Mouse (Mus musculus) left cerebral cortex, postnatal 36 days (tissue): ENCODE measurements at regions not wholly inside any gene's neighbourhood (a gene's known extent, or its start where the extent isn't known, plus 50 kb on each side); places are given as distances from the start of the nearest gene placed in this dataset.
A peak's percentile ranks its signal among the peaks of the same experiment; 100 is the strongest.

Experiments
- DNase-seq, 2 experiments: peaks; one replicate each; pipeline ENCODE4 v3.0.0; 2021 to 2022; ENCODE audit warnings: low spot score in 2 of 2, mixed read lengths in 1 of 2
- intact Hi-C: fragments of 180-260 bp; cut with DNase I; formaldehyde crosslinking; loops from one replicate; pipeline ENCODE4 v1.15.1; 2025

DNA sequence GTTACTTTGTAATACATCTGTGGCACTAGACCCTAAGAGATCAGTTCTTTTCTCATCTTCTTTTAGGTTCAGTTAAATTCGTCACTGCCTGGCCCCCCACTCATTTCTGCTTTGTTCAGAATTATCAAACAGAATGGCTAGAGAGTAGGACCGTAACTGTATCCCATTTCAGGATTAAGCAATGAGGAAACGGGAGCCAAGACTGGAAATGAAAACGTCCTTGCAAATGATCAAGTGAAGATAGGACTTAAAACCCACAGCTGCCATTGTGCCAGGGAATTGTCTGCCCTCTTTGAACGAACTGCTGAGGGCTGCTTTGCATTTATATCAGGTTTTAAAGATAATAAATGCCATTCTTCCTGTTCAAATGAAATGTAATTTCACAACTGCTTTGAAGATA, 133.7 kb upstream of the Peli2 start:
- intact Hi-C loops: no loop called here
- DNase-seq: no peak

DNA sequence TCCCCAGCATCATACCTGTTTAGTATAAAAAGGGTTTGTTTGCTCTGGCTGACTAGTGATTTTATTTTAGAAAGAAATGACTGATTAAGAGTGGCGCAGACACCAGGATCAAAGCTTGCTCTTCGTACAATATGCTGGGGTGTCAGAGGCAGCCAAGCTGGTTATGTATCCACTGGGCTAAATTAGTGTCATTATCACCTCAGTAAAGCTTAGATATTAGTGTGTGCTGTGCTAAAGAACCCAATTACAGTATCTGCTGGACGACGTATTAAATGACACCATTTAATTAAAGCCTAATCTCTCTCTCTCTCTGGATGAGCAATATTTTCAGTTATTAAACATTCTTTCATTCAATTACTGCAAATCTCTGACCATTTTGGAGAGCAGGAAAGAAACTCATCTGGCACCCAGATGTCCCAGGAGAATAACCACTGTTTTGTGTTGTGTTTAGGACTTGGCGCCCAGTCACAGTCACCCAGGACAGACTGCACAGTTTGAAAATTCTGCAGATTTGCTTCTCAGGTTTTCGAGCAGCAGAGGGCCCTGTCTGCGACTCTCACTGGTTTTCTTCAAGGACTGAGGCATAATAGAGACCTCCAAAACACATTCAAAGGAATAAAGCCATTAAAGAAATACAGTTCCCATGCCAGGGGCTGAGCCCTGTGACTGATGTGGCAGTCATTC, 133.1 kb upstream of the Peli2 start:
- no peak for DNase-seq
- intact Hi-C loops: no loop called here

DNA sequence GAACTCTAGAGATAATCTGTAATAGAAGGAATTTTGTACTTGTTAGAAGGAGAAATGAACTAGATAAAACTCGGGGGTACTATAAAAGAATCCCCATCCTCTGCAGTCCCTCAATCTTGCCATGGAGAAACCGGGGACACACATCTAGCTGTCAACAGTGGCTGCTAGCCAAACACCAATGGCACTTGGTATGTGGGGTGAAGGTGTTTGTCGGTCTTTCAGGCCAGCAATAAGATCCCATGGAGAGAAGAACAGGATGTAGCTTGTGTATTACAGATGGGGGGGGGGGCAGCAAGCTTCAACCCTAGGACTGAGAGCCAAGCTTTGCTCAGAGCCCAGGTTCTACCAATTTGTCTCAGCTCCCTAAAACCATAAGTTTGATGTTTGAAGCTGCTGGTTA, 132.5 kb upstream of the Peli2 start:
- intact Hi-C loops: no loop called here
- DNase-seq: no peak

DNA sequence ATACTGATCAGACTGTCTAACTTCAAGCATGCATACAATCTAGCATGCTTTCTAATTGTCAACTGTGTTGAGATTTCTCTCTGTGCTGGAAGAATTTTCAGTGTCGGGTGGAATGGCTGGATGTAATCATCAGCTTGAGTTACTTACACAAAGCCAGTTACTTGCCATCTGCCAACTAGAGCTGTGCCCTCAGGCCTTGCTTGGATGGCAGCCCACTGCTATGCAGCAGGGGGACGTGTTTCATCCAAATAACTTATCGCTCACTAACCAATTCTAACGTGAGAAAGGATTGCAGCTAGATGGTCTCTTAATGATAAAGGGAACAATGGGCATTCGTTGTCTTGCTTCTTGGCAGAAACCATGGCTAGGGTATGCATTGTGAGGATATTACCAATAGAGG, 131.3 kb upstream of the Peli2 start:
- intact Hi-C loops: no loop called here

DNA sequence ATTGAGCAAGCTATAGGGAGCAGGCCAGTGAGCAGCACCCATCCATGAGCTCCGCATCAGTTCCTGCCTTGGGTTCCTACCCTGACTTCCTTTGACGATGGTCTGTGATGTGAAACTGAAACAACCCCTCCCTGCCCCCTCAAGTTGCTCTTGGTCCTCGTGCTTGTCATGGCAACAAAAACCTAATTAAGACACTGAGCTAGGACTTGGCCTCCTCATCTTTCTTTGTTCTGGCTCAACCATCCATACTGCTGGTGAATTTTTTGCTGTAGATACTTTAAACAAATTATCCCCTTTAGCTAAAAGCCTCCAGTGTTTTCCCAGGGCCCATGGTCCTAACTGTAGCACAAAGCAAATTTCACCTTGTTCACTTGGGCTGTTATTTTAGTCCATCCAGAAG, 129.9 kb upstream of the Peli2 start:
- intact Hi-C loops: no loop called here

More for the DNA sequence above, 131.3 kb upstream of the Peli2 start:
- DNase-seq: no peak

DNA sequence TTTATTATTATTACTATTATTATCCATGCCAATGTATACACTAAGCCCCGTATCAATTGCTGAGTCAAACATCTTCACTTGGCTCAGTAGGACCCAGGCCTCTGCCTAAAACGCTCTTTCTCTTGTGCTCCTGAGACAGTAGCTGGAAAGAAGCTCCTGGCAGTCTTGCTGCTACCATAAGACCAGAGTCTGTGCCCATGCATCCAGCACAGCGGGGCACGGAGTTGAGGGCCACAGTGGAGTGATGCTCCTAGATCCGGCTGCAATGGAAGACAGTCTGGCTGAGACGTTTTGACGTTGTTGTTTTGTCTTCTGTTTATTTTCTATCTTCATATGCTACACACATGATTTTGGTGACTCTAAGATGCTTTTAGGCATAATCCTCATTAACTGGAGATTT, 129.1 kb upstream of the Peli2 start:
- no peak for DNase-seq
- intact Hi-C loops: no loop called here

More for the DNA sequence above, 129.9 kb upstream of the Peli2 start:
- DNase-seq: no peak

DNA sequence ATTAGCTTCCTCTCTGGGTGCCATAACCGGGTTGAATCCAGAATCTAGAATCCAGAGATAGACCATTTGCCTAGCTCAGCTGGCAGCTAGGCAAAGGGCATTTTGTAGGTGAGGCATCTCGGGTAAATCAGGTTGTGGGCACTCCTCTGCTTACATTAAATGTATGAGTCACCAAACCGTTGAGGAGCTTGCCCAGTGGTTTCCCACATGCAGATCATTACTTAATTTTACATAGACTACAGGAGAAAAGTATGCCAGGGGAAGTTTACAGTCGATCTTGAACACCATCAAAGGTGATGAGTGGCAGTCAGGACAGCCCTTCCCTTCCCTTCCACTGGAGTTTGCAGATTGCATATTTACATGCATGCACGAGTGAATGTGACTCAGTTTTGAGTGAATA, 128.5 kb upstream of the Peli2 start:
- DNase-seq: no peak

DNA sequence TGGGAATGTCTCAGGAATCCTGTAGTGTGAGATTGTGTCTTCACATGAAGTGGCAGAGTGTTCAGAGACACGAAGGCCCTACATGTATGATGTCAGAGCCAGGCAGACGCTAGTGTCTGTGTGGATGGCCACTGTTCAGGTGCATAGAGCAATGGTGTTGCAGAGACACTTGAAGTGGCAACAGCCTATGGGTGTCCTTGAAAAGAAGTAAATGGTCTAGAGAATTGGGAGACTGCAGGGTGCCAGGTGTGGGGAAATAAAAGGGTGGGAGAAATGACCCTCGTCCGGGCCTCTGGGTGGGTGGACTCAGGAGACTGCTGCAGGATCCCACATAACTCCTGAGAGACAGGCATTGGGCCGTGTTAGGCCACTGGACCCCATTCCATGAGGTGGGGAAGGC, 127.8 kb upstream of the Peli2 start:
- DNase-seq: no peak
- intact Hi-C loops: no loop called here

More for the DNA sequence above, 128.5 kb upstream of the Peli2 start:
- intact Hi-C loops: no loop called here

DNA sequence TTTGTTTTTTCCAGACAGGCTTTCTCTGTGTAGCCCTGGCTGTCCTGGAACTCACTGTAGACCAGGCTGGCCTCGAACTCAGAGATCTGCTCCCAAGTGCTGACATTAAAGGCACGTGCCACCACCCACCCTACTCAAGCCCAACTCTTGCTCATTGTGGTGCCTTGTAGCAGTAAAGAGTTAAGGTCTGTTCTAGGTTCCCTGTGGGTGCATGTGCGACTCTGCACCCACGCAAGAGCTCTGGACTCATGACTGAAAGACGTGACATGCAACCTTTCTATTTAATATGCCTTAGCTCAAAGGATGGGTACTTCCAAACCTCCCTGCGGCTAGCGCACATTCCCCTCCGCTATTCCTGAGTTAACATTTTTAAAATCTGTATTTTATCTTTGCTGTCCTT, 121.7 kb upstream of the Peli2 start:
- intact Hi-C loops: no loop called here

DNA sequence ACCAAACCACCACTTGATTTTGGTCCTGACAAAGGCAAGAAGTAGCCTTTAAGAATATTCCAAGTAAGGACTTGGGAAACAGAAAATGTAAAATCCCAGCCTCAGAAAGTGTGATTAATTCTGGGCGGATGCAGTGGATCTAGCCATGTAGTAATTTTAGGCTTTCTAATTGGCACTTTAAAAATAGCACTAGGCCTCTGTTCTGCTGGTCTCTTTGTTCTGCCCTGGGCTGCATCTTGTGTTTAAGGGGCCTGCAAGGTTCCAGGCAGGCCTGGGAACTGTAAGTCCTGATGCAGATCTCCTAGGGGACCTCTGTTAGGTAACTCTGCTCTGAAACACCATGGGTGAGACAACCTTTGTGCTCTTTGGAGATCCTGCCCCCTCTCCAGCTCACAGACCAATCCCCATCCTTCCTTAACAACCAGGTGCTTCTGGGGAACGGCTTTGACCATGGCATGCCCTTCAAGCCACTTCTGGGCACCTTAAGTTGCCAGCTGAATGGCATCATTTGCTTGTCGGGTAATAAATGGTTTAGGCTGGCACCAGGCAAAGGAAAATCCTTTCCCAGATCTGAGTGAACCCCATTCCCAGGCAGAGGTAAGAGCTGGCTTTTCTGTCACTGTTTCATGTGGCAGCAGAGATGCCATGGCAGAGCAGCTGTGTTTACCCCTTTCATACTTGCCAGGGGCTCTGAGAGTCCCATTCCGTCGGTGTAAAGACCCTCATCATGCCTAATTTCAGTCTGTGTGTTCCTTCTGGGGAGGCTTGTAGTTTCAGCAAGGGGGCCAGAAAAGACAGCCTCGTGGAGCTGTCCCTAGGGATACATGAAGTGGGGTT, 115.3 kb upstream of the Peli2 start:
- DNase-seq: peak in 1 of 2 experiments; percentile 7
- intact Hi-C loops: no loop called here

More for the DNA sequence above, 121.7 kb upstream of the Peli2 start:
- no peak for DNase-seq

DNA sequence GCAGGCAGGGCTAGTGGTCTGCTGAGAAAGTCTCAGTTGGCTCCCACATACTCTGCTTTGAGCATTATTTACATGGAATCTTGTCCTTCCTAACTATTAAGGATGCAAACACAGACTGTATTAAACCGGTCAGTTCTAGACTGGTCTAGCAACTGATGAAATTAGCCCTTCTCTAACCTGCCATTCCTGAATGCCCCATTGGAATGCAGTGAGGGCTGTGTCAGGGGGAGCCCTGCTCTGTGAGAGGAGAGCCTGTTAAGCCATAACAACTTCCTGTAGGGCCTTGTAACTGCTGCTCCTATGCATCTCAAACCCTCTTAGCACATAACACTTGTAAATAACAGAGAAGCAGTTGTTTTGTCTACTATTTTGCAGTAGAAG, 114.7 kb upstream of the Peli2 start:
- intact Hi-C loops: no loop called here

DNA sequence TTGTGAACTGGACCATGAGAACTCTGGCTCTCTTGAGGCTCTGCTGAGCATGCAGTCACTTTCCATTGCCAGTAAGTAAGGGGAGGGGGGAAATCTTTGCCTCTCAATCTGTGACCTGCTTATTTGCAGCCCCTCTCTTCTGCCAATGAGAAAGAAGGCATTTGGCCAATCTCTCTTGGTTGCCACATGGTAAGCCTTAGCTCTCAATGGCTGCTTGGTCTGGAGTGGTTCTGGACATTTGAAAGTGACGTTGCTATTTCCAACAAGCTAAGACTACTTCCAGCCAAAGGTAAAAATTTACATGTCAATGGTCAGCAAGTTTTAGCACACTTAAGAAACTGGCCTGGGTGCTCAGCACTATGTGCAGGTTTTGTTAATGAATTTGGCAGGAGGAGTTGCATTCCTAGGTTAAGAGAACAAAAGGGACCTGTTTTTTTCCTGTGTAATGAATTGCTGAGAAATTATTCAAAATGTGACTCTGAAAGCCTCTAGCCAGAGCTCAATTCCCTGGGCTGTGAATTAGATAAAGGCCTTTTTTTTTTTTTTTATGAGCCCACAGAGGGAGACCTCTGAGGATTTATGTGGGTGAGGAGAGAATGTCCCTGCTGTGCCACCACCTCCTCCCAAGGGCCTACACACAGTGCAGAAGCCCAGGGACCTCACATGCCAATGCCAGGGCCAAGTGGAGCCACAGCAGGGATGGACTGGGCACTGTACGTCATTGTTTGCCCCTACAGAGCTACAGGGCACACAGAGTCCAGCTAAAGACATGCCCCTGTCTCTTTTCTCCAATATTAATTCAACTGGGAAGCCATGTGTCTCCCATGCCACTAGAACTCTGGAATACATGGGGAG, 108.0 kb upstream of the Peli2 start:
- no peak for DNase-seq
- intact Hi-C loops: no loop called here

More for the DNA sequence above, 114.7 kb upstream of the Peli2 start:
- no peak for DNase-seq

DNA sequence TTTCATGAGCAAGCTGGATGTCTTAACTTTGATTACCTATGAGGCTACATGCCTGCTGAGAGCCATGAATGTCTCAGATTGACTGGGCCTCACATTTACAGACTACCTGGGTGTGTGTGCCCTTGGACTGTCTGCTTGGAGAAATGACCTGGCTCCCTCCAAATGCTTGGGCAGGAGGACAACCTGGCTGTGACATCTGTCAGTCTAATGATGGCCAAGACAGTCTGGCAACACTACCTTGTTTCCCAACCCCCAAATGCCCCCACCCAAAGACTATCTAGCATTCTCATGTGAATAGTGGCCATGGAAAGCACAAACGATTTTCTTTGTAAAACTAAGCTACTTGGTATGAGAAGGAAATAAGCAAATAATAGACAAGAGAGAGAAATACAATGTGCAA, 107.2 kb upstream of the Peli2 start:
- no peak for DNase-seq
- intact Hi-C loops: no loop called here

DNA sequence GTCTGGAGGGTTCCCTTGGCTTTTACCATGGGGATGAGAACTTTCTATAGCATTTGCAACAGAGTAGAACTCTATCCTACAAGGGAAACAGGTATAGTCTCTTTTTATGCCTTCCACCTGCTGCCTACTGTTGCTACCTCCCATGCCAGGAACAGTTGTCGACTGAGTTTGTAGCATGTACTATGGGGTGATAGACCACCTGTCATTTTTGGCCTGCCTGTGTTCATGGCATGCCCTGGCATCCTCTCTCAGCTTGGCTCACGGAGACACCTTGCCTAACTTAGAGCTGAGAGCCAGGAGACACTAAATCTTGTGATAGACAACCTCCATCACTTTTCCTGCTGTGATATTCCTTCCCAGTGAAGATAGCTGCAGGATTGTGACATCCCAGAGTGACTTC, 105.8 kb upstream of the Peli2 start:
- intact Hi-C loops: no loop called here
- no peak for DNase-seq

DNA sequence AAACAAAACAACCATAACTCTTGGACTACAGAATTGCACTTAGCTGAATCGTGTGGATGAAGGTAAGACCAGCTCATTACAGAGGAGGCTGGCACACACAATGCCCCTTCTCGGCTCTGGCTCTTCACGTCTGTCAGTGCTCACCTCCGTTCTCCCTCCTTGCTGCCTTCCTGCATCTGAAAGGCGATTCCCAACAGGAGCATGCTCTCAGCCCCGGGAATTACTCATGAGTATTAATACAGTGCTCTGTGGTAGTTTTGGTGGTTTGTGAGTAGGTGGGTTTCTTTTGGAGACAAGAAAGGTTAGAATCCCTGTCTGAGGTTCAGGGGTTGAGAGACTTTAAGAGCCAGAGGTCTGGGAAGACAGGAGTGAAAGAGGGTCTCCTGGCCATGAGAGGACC, 102.7 kb upstream of the Peli2 start:
- no peak for DNase-seq
- intact Hi-C loops: no loop called here

DNA sequence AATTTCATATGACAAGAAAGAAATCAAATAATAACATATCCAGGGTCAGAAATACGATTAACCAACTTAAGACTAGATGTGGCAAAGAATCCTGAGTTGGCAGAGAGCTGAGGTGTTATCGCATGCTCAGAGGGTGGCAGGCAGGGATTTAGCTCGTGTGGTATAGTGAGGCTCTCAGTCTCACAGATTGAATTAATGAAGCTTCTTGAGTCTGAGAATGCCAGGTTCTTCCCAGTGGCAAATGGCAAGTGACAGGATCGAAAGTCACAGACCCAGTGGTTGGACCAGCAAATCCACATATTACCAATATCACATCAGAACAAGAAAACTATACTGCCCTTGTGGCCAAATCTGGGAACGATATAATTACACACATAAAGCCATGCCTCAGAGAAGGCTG, 101.3 kb upstream of the Peli2 start:
- no peak for DNase-seq
- intact Hi-C loops: no loop called here

DNA sequence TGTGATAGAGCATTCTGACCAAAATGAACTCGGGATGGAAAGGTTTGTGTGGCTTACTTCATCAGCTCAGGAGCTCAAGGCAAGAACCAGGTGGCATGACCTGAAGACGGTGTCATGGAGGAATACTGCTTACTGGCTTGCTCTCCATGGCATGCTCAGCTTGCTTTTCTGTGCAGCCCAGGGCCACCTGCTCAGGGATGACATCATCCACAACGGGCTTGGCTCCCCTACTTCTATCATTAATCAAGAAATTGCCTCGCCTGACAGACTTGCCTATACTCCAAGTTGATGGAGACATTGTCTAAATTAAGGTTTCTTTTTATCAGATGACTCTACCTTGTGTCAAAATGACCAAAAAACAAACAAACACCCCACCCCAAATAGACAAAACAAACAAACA, 98.4 kb upstream of the Peli2 start:
- intact Hi-C loops: no loop called here
- no peak for DNase-seq

DNA sequence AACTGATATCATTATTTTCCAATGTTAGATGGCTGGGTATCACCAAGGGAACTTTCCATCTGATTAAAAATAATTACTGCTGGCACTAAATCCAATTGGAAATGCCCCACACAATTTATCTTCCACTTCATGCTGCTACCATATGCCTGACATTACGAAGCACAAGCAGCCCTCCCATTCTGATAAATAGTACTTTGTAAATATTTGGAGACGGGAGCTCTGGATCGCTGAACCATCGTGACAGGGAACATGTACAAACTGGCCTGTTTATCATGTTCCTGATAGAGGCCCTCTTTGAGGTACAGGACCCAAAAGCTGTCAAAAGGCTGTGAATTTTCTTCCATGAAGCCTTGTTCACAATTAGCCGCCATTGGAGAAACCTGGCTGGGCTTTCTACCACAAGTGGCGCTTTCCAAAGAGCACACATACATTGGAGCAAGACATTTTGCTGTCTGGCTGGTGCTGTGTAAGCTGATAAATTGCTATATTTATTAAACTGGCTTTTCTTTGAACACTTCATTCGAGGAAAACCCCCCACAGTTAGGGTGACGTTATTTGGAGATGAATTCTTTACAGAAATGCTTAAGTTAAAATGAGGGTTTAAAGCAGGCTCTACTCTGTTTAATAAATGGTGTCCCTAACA, 96.5 kb upstream of the Peli2 start:
- intact Hi-C loops: no loop called here
- no peak for DNase-seq

DNA sequence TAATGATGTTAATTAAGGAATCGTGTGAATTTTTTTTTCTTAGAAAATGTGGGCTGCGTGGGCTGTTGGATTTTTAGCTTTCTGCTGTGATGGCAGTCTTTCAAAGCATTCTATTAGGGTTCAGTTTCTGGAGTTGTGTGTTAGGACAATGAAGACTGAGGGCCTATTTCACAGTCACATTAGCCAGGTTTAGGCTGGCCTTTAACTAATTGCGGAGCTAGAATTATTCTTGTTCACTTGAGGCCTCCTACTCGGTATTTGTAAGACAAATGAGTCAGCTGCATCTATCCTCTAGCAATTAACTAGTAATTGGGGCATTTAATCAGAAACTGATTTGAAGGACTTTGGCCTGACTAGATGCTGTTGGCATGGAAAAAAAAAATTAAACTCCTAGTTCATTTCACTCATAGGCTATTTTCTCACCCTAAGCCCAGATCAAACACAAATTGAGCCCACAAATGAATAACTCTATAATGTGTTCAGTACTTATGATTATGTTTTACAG, 81.3 kb upstream of the Peli2 start:
- DNase-seq: no peak
- intact Hi-C loops: no loop called here

DNA sequence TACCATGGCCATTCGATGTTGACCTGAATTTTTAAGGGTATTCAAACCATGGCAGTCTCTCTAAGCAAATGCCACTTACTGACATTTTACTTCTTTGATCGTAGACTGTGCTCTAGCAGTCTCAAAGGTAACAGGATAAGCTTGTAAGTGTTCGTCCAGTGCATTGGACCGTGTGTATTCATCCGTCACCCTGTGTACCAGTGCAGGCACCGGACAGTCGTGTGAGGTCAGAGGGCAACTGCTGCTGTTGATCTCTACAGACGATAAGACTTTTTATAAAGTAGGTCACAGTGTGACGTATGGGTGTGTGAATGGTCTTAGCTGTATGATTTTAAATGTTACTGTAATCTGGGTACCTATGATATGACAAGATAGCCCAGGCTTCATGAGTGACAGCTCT, 74.5 kb upstream of the Peli2 start:
- intact Hi-C loops: no loop called here

More for the DNA sequence above, 74.5 kb upstream of the Peli2 start:
- DNase-seq: no peak
